Mouse (Mus musculus): Measurements from ENCODE around the gene Prkab2. TPM values are rescaled to one million over a fixed set of nuclear protein-coding genes. Genes with fewer than 3 reads are reported as not detected.
A peak's percentile ranks its signal among the peaks of the same experiment; 100 is the strongest.

Prkab2 gene
- polyA plus RNA-seq (2021), result 7.8 TPM

DNA sequence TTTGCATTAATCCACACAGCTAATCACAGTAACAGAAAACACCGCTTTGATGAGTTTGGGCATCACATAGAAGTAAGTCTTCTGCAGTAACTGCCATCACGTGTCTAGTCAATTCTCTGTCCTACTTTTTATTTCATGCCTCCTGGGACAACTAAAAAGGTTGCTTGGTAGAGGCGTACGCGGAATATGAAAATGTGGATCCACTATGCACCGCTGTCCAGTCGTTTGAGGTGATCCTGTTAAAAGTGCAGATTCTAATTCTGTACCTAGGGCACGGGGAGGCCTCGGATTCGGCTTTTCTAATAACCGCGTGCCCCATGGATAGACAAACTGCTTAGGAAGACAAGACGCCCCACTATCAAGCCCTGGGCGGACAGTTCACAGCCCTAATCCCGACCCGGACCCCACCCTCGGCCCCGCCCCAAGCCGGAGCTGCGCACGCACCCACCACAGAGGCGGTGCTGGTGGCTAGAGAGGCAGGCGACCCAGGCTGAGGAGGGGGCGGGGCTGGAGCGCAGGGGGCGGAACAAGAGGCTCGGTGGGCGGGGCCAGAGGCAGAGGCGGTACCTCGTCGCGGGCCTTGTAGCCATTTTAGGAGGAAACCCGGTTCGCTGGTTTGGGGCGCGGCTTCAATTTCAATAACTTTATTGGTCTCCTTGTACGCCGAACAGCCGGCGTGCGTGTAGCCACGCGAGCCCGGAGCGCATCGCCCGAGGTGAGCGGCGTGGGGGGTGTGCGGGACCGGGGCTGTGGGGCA is at the start of gene Prkab2:
Gene Prkab2 (plus strand): TSS at position 539 of the 757 bp plus-strand sequence.
- DNase-seq (ENCODE audit: low read depth, low spot score) (peak; percentile 88), ATAC-seq (peak; percentile 97)
- in situ Hi-C loops (cut with MboI; ENCODE audit: low pct_unique_long_range_greater_than_20kb), result no loop called here
- H3K27me3 ChIP-seq, result no peaks in the 10 kb centered on the region
- CTCF ChIA-PET, result no interaction called here
- POLR2A ChIA-PET, result no interaction called here
- TF ChIP-seq CTCF (IDR thresholded peaks at IDR 0.05), result no peak

DNA sequence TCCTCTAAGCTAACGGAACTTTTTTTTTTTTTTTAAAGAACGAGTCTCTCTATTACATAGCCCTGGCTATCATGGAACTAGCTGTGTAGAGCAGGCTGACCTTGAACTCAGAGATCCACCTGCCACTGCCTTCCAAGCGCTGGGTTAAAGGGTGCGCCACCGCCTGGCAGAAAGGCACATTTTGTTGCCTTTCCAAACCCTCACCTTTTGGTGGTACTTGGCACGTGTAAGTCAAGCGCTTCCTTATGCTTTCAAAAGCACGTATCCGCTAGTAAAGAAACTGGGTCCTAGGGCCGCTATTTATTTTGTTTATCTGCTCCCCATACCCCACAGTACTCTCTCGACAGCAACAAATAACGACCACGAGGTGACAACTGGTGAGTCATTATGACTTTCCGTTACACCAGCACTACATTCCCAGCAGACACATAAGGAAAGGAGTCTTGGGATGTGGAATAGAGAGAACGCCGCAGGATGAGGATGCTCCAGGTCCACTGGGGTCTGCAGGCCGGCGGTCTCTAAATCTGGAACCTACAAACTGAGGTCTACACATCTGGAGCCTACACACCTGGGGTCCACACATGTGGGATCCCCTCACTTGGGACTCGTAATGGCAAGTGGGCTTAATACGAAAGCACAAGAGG is 48.7 kb upstream of the Prkab2 start:
- POLR2A ChIA-PET, result no interaction called here
- ATAC-seq (peak; percentile 66), DNase-seq (ENCODE audit: low read depth, low spot score) (no peak)
- H3K27me3 ChIP-seq, result no peaks in the 10 kb centered on the region
- TF ChIP-seq CTCF (IDR thresholded peaks at IDR 0.05), result peak; percentile 82
- in situ Hi-C loops (cut with MboI; ENCODE audit: low pct_unique_long_range_greater_than_20kb), result no loop called here
- CTCF ChIA-PET, result interaction anchor here (1.0 to 1.9 kb wide), 9 partner anchors 9 to 153 kb away, joined by 3 to 16 read pairs (median 4); no protein-coding TSS in a partner anchor

DNA sequence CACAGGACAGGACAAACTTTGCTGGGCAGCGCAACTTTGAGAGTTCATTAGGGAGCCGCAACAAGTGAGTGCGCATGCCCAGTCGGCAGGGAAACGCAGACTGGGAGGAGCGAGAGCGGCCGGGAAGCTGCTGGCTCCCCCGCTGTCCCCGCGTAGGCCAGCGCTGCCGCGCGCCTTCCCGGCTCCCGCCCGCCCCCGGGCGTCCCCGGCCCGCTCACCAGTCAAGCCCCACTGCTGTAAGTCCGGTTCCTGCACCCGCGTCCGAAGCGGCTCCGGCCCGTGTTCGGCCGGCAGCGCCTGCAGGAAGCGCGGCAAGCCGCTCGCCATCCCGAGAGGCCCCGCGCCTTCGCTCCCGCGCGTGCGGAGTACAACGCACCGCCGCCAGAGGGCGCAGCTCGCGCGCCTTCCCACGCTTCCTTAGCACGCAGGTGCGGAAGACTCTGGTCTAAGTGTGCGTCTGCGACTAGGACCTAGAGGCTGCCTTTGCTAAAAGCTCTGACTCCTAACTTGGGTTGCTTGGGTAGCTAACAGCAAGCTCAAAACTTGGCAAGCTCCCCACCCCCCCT is 48.1 kb upstream of the Prkab2 start, which contains the start of gene Chd1l:
Gene Chd1l (minus strand): TSS at position 359 of the 566 bp plus-strand sequence.
- CTCF ChIA-PET, result interaction anchor here (0.6 to 1.9 kb wide), 23 partner anchors 8 to 286 kb away, joined by 3 to 16 read pairs (median 4); partner anchors contain the start of gene Fmo5
- in situ Hi-C loops (cut with MboI; ENCODE audit: low pct_unique_long_range_greater_than_20kb), result no loop called here

DNA sequence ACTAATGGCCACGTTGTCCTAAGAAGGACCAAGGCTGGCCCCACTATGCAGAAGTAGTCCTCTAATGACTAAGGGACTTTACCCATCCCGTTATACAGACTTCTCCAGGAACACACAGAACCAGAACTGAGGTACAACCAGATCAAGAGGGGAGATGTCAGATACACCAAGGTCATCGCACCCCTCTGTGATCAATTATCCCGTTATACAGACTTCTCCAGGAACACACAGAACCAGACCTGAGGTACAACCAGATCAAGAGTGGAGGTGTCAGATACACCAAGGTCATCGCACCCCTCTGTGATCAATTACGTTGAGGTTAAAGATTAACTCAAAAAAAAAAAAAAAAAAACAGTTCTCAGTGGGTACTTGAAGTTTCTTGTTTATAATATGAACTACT is 47.0 kb upstream of the Prkab2 start:
- H3K27me3 ChIP-seq, result no peaks in the 10 kb centered on the region
- in situ Hi-C loops (cut with MboI; ENCODE audit: low pct_unique_long_range_greater_than_20kb), result no loop called here
- TF ChIP-seq CTCF (IDR thresholded peaks at IDR 0.05), result no peak
- CTCF ChIA-PET, result interaction anchor here (0.6 to 1.9 kb wide), 12 partner anchors 10 to 284 kb away, joined by 3 to 16 read pairs (median 4); partner anchors contain the start of gene Fmo5
- ATAC-seq (no peak), DNase-seq (ENCODE audit: low read depth, low spot score) (no peak)
- POLR2A ChIA-PET, result interaction anchor here (2.0 kb wide), 1 partner anchor 10 kb away, joined by 6 read pairs; no protein-coding TSS in a partner anchor

More for the DNA sequence above, 48.1 kb upstream of the Prkab2 start, which contains the start of gene Chd1l:
- peak; percentile 100 for TF ChIP-seq CTCF (IDR thresholded peaks at IDR 0.05)
- POLR2A ChIA-PET, result interaction anchor here (2.0 kb wide), 1 partner anchor 11 kb away, joined by 6 read pairs; no protein-coding TSS in a partner anchor
- no peaks in the 10 kb centered on the region for H3K27me3 ChIP-seq
- ATAC-seq (peak; percentile 95), DNase-seq (ENCODE audit: low read depth, low spot score) (peak; percentile 85)

DNA sequence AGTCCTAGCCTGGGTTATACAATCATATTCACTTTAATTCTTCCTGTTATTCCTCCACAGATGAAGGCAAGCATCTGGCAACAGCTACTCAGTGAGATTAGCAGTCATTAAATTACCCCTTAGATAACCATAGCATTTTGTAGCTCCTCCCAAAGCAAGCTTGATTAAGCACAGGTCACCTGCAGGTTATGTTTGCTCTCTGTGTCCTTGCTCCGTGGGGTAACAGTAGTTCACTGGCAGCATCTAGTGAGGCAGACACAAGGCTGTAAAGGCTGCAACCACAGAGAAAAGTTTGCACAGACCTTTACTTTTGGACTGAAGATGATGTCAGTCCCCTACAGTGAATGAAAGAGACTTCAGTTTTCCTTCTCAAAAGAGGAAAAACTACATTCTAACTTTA is 42.8 kb upstream of the Prkab2 start:
- CTCF ChIA-PET, result no interaction called here
- POLR2A ChIA-PET, result no interaction called here
- in situ Hi-C loops (cut with MboI; ENCODE audit: low pct_unique_long_range_greater_than_20kb), result no loop called here
- TF ChIP-seq CTCF (IDR thresholded peaks at IDR 0.05), result no peak
- DNase-seq (ENCODE audit: low read depth, low spot score) (no peak), ATAC-seq (no peak)
- H3K27me3 ChIP-seq, result no peaks in the 10 kb centered on the region

DNA sequence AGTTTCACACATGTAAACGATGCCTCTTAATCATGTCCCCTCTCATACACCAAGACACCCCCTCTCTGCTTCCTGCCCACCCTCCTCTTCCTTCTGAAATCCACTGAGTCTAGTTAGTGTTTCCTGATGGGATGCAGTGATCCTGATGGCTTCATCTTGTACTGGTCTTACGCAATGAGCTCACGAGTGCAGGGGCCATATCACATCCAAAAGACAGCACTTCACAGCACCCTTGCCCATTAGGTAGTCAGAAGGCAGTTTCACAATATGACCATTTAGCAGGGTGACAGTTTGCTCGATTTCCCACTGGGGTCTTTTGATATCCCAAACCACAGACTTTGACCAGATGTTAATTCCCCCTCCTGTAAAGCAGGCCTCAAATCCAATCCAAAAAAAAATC is 42.1 kb upstream of the Prkab2 start:
- in situ Hi-C loops (cut with MboI; ENCODE audit: low pct_unique_long_range_greater_than_20kb), result no loop called here

DNA sequence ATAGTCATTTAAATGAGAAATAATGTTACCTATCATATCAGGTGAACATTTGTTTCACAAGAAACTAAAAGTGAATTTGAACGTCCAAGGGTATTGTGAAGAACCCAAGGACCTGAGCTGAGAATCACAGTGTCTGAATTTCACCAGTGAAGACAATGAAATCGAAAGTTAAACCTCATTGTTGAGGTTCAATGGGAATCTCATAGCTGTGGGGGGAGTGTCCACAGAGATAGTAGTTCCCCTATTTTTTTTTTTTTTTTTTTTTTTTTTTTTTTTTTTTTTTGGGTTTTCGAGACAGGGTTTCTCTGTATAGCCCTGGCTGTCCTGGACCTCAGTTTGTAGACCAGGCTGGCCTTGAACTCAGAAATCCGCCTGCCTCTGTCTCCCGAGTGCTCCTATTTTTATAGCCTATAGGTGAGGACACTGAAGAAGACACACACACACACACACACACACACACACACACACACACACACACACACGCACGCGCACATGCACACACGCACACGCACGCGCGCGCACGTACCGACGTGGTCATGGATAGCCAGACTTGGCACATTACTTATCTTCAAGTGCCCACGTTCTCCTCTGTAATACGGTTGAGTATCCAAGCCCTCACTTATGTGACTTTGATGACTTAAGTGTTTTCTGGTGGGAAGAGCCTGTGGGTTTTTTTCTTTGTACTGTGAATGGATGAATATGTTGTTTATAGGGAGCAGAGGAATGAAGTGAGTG is 40.7 kb upstream of the Prkab2 start:
- CTCF ChIA-PET, result interaction anchor here (2.2 kb wide), 1 partner anchor 7 kb away, joined by 6 read pairs; the partner anchor contains the start of gene Chd1l
- ATAC-seq (no peak), DNase-seq (ENCODE audit: low read depth, low spot score) (no peak)
- in situ Hi-C loops (cut with MboI; ENCODE audit: low pct_unique_long_range_greater_than_20kb), result no loop called here
- no peak for TF ChIP-seq CTCF (IDR thresholded peaks at IDR 0.05)
- H3K27me3 ChIP-seq, result no peaks in the 10 kb centered on the region
- POLR2A ChIA-PET, result no interaction called here

More for the DNA sequence above, 42.1 kb upstream of the Prkab2 start:
- TF ChIP-seq CTCF (IDR thresholded peaks at IDR 0.05), result no peak
- DNase-seq (ENCODE audit: low read depth, low spot score) (no peak), ATAC-seq (no peak)
- H3K27me3 ChIP-seq, result no peaks in the 10 kb centered on the region
- ChIA-PET CTCF (no interaction called here), POLR2A (no interaction called here)

DNA sequence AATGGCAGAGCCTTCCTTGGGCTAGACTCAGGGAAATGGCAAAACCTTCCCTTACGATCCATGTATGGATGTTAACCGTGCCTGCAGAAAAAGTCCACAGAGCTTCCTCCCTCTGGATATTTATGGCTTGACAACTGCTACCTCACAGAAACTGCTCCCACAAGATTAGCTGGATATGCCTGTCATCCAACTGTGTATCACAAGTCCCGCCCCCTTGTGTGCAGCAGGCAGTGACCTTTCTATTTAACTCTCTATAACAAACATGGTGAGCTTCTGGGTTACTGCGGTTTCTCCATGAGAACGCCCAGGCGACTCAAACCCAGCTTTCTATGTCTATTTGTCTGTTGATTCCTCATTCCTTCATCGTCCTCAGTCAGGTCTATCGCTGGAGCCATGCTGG is 40.1 kb upstream of the Prkab2 start:
- TF ChIP-seq CTCF (IDR thresholded peaks at IDR 0.05), result no peak
- CTCF ChIA-PET, result interaction anchor here (2.2 kb wide), 1 partner anchor 8 kb away, joined by 6 read pairs; the partner anchor contains the start of gene Chd1l
- ATAC-seq, result no peak
- in situ Hi-C loops (cut with MboI; ENCODE audit: low pct_unique_long_range_greater_than_20kb), result no loop called here
- POLR2A ChIA-PET, result no interaction called here
- no peak for DNase-seq (ENCODE audit: low read depth, low spot score)
- H3K27me3 ChIP-seq, result no peaks in the 10 kb centered on the region

DNA sequence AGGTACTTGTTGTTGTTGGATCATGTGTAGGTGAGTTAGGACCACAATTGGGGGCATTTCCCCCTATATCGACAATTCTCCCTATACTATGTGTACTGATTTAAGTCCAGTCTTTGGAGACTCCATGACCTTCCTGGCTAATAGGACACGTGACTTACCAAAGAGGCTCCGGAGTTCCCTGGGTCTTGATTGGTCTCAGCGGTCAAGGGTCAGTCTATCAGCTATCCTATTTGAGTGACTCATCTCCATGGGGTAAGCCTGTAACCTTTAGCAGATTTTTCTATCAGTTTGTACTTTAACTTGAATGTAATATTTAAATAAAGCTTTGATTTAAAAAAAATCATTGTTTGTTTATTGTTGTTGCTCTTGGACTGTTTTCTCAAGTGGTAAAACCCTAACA is 37.3 kb upstream of the Prkab2 start:
- ATAC-seq (no peak), DNase-seq (ENCODE audit: low read depth, low spot score) (no peak)
- no peak for TF ChIP-seq CTCF (IDR thresholded peaks at IDR 0.05)
- ChIA-PET POLR2A (interaction anchor here (1.9 kb wide), 1 partner anchor 10 kb away, joined by 6 read pairs; the partner anchor contains the start of gene Chd1l), CTCF (interaction anchor here (3.4 kb wide), 1 partner anchor 10 kb away, joined by 16 read pairs; the partner anchor contains the start of gene Chd1l)
- in situ Hi-C loops (cut with MboI; ENCODE audit: low pct_unique_long_range_greater_than_20kb), result no loop called here
- no peaks in the 10 kb centered on the region for H3K27me3 ChIP-seq

DNA sequence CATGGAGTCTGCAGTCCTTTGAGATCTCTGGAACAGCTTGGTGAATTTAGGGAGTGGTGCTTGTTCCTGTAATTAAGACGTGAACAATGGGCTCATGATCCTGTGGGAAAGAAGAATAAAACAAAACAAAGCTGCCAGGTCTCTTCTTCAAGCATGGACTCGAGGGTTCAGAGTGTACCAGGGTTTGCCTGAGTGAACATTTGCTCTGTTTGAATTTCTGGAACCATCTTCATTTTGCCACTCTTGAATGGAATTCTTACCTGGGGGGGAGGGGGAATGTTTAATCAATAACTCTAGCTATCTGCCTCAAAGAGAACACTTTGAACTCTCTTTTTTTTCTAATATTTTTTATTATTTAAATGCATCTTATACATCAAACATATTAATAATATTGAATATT is 33.4 kb upstream of the Prkab2 start:
- ChIA-PET POLR2A (no interaction called here), CTCF (interaction anchor here (0.9 to 1.0 kb wide), 2 partner anchors 10 to 14 kb away, joined by 4 to 6 read pairs; no protein-coding TSS in a partner anchor)
- no peak for TF ChIP-seq CTCF (IDR thresholded peaks at IDR 0.05)
- no peaks in the 10 kb centered on the region for H3K27me3 ChIP-seq
- no peak for ATAC-seq
- DNase-seq (ENCODE audit: low read depth, low spot score), result no peak
- in situ Hi-C loops (cut with MboI; ENCODE audit: low pct_unique_long_range_greater_than_20kb), result no loop called here
